ENCODE assay signal across 11 mouse cellular contexts in the genomic region with DNA sequence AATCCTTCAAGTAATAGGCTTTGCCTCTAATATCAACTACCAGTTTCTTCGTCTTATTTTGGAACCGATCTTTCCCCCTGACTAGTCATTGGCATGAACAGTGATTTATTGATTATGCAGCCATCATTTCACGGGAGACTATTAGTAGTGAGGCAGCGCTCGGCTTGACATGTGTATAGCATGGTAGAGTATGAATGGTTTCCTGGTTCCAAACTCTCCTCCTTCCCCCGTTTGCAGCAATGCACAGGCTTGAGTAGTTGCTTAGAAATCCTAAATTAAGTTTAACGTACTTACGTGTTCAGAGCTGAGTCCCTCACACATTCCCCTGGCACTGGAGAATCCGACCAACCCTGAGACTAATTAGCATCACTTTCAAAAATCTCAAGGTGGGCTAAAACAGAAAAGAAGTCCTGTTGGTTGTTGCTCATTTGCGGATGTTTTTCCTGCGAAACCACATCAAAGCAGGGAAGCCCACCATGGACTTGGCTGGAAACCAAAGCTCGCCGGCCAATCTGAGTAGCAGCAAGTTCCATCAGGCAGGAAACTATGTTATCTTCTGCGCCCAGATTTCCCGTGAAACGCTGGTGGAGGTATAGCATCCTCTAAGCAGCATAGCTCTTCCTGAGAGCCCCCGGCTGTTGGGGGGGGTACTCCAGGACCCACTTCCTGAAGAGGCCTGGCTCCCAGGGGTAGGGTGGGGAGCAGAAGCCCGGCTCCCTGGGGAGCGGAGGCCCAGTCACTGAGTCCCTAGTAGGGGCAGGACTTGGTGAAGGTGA. TPM values are rescaled to one million over a fixed set of nuclear protein-coding genes. Genes with fewer than 3 reads are reported as not detected.
DNase-seq lines count a peak whose midpoint lies in the region; ATAC-seq and TF ChIP-seq lines count a peak whose summit lies in the region.
"Had no signal": no experiment of that assay in that cellular context is flagged by ENCODE, and none has a peak within 500 bp of the region (broad histone marks: within the 10 kb centered on the region; RNA-seq: fewer than 3 reads in every experiment).

No protein-coding gene starts in this region.

- H3K36me3 ChIP-seq in lung, embryonic 14.5 days (ENCODE audit: insufficient read depth), result no peaks in the 10 kb centered on the region
- H3K36me3 ChIP-seq: forebrain, embryonic 10.5 days had no signal

- no peak overlapping the region for H3K9ac ChIP-seq in lung, embryonic 14.5 days

- intact Hi-C loops in heart, postnatal 14 days (cut with DNase I), result no loop called here

- H3K27ac ChIP-seq in lung, embryonic 14.5 days (ENCODE audit: low read depth), result peak overlapping the region; percentile 64; the same call in 1 of the 2 replicates
- H3K27ac ChIP-seq: forebrain, embryonic 10.5 days had no signal

- H3K4me1 ChIP-seq in lung, embryonic 14.5 days (ENCODE audit: insufficient read depth), result no peaks in the 10 kb centered on the region

- peak; percentile 69; the same call in 1 of the 2 replicates for ATAC-seq in lung, embryonic 14.5 days (ENCODE audit: insufficient read depth)

- no peak overlapping the region for H3K4me3 ChIP-seq in lung, embryonic 14.5 days (ENCODE audit: low read depth, low read length)
- H3K4me3 ChIP-seq: forebrain, embryonic 10.5 days had no signal

- H3K9me3 ChIP-seq in lung, embryonic 14.5 days (ENCODE audit: low read depth, low read length), result no peaks in the 10 kb centered on the region
- H3K9me3 ChIP-seq: forebrain, embryonic 10.5 days had no signal

- H3K4me2 ChIP-seq in lung, embryonic 14.5 days, result peak overlapping the region; percentile 27; the same call in 1 of the 2 replicates

- peak; percentile 38 to 41 for DNase-seq in cerebellum, postnatal 10 days
- DNase-seq in cerebellum, adult 11-12 months, result no peak
- peak; percentile 78 for DNase-seq in lung, embryonic 14.5 days
- DNase-seq in lung, adult 18-20 months, result no peak
- DNase-seq in heart, postnatal 14 days, result peak; percentile 30 to 40
- peak; percentile 15 for DNase-seq in mesoderm, embryonic 11.5 days (ENCODE audit: low read depth, low spot score)
- DNase-seq in urinary bladder, postnatal 25 days (ENCODE audit: low spot score), result no peak
- no peak for DNase-seq in layer of hippocampus, adult 8-10 months (ENCODE audit: low spot score in 2 of 2)
- DNase-seq: gastrocnemius, postnatal 25 days had no signal

- no peak for TF ChIP-seq CTCF in lung, embryonic 14.5 days (IDR thresholded peaks at IDR 0.05; ENCODE audit: low read depth)

- 62% methylated on average over 19 of the region's 19 CpGs for WGBS in lung, embryonic 14.5 days

- no peaks in the 10 kb centered on the region for H3K27me3 ChIP-seq in lung, embryonic 14.5 days (ENCODE audit: insufficient read depth, low read length)

RNA-seq across cellular contexts. Expression of a gene that starts 37.9 kb away (rescaled TPM):
- polyA plus RNA-seq in lung, embryonic 14.5 days (2014; fragmentation: Nextera tagmentation; extraction: Ambion mirVana), result 6.9 and 7.5 TPM in 2 replicates
- 1 to 10 TPM; 3.8 to 6.4 TPM for total RNA-seq in heart, postnatal 14 days (2021)
- total RNA-seq in layer of hippocampus, adult 8-10 months (2022), result 1 to 10 TPM; 3.8 to 6.2 (median 4.8) TPM
- total RNA-seq: megakaryocyte, adult 5-6 weeks had no signal

Comparison
In these comparisons a context has a peak if more than half of its experiments do, and no peak if none do; other contexts are left out.
1. DNase-seq: peak in cerebellum, postnatal 10 days (2 of 2), lung, embryonic 14.5 days (single experiment), heart, postnatal 14 days (2 of 2) and mesoderm, embryonic 11.5 days (single experiment); none in cerebellum, adult 11-12 months (single experiment), lung, adult 18-20 months (0 of 2), urinary bladder, postnatal 25 days (single experiment) and layer of hippocampus, adult 8-10 months (0 of 2).